17 mouse cellular contexts compared by ENCODE assay signal in genomic region chr6:135582567-135582966, GRCm38 (mm10).
DNase-seq lines count a peak whose midpoint lies in the region; ATAC-seq lines count a peak whose summit lies in the region.
"Had no signal": no experiment of that assay in that cellular context is flagged by ENCODE, and none has a peak within 500 bp of the region (broad histone marks: within the 10 kb centered on the region; RNA-seq: fewer than 3 reads in every experiment).

No protein-coding gene starts in this region.

- peak; percentile 54 for ATAC-seq in hindbrain, embryonic 16.5 days
- no peak for ATAC-seq in hindbrain, embryonic 11.5 days (ENCODE audit: low FRiP score)
- no peak for ATAC-seq in midbrain, embryonic 14.5 days (ENCODE audit: low FRiP score, low TSS enrichment)
- no peak for ATAC-seq in midbrain, embryonic 16.5 days
- no peak for ATAC-seq in liver, embryonic 11.5 days (replicated peaks; ENCODE audit: low FRiP score)
- ATAC-seq: activated CD4-positive, CD25-positive, alpha-beta regulatory T cell, adult 4 months; CD4-positive, CD25-positive, alpha-beta regulatory T cell, adult 4 months; liver, embryonic 12.5 days had no signal

- 51% methylated on average over 2 of the region's 2 CpGs for WGBS in hindbrain, embryonic 16.5 days
- WGBS in hindbrain, embryonic 11.5 days, result 54% methylated on average over 2 of the region's 2 CpGs
- 43% methylated on average over 2 of the region's 2 CpGs for WGBS in midbrain, embryonic 14.5 days
- WGBS in midbrain, embryonic 16.5 days, result 36% methylated on average over 2 of the region's 2 CpGs
- WGBS in liver, embryonic 11.5 days, result 56% methylated on average over 2 of the region's 2 CpGs

- no peak overlapping the region for H3K9ac ChIP-seq in hindbrain, embryonic 16.5 days (ENCODE audit: low read depth, low read length)
- no peak overlapping the region for H3K9ac ChIP-seq in hindbrain, embryonic 11.5 days (ENCODE audit: low read depth, low read length)
- H3K9ac ChIP-seq in midbrain, embryonic 14.5 days (replicated peaks; ENCODE audit: low read length), result no peak overlapping the region
- no peak overlapping the region for H3K9ac ChIP-seq in midbrain, embryonic 16.5 days (ENCODE audit: low read depth, low read length)
- H3K9ac ChIP-seq in liver, embryonic 11.5 days (ENCODE audit: low read depth, low read length), result no peak overlapping the region
- H3K9ac ChIP-seq: heart, embryonic 13.5 days; liver, embryonic 12.5 days had no signal

- H3K36me3 ChIP-seq in hindbrain, embryonic 16.5 days (ENCODE audit: control insufficient read depth, insufficient read depth, low read length), result no peaks in the 10 kb centered on the region
- no peaks in the 10 kb centered on the region for H3K36me3 ChIP-seq in hindbrain, embryonic 11.5 days (ENCODE audit: control insufficient read depth, insufficient read depth, low read length)
- H3K36me3 ChIP-seq in midbrain, embryonic 14.5 days (ENCODE audit: control insufficient read depth, insufficient read depth, low read length), result no peaks in the 10 kb centered on the region
- no peaks in the 10 kb centered on the region for H3K36me3 ChIP-seq in midbrain, embryonic 16.5 days (ENCODE audit: control insufficient read depth, insufficient read depth, low read length)
- H3K36me3 ChIP-seq in liver, embryonic 11.5 days (ENCODE audit: control insufficient read depth, insufficient read depth, low read length), result no peaks in the 10 kb centered on the region
- H3K36me3 ChIP-seq: heart, embryonic 13.5 days; liver, embryonic 12.5 days had no signal

- no peaks in the 10 kb centered on the region for H3K27me3 ChIP-seq in hindbrain, embryonic 16.5 days (replicated peaks; ENCODE audit: control insufficient read depth, insufficient read depth, low read length)
- no peaks in the 10 kb centered on the region for H3K27me3 ChIP-seq in hindbrain, embryonic 11.5 days (ENCODE audit: control insufficient read depth, insufficient read depth, low read length)
- no peaks in the 10 kb centered on the region for H3K27me3 ChIP-seq in midbrain, embryonic 14.5 days (ENCODE audit: control insufficient read depth, insufficient read depth, low read length)
- no peaks in the 10 kb centered on the region for H3K27me3 ChIP-seq in midbrain, embryonic 16.5 days (ENCODE audit: control insufficient read depth, insufficient read depth, low read depth, low read length)
- H3K27me3 ChIP-seq in liver, embryonic 11.5 days (replicated peaks; ENCODE audit: control insufficient read depth, insufficient read depth, low read length), result no peaks in the 10 kb centered on the region
- H3K27me3 ChIP-seq: heart, embryonic 13.5 days; liver, embryonic 12.5 days had no signal

- H3K4me1 ChIP-seq in hindbrain, embryonic 16.5 days (ENCODE audit: control insufficient read depth, insufficient read depth, low read depth, low read length), result no peaks in the 10 kb centered on the region; the same call in 1 of the 2 replicates
- H3K4me1 ChIP-seq in hindbrain, embryonic 11.5 days (replicated peaks; ENCODE audit: control insufficient read depth, insufficient read depth, low read length), result no peaks in the 10 kb centered on the region
- H3K4me1 ChIP-seq in midbrain, embryonic 14.5 days (ENCODE audit: control insufficient read depth, insufficient read depth, low read length), result peaks cover 6% of the 10 kb centered on the region; the same call in 1 of the 2 replicates
- no peaks in the 10 kb centered on the region for H3K4me1 ChIP-seq in midbrain, embryonic 16.5 days (ENCODE audit: control insufficient read depth, insufficient read depth, low read length)
- H3K4me1 ChIP-seq in liver, embryonic 11.5 days (replicated peaks; ENCODE audit: control insufficient read depth, insufficient read depth, low read length), result no peaks in the 10 kb centered on the region
- H3K4me1 ChIP-seq: heart, embryonic 13.5 days; liver, embryonic 12.5 days had no signal

- H3K4me2 ChIP-seq in hindbrain, embryonic 16.5 days (ENCODE audit: low read length), result no peak overlapping the region
- H3K4me2 ChIP-seq in hindbrain, embryonic 11.5 days (replicated peaks; ENCODE audit: low read depth, low read length), result no peak overlapping the region
- H3K4me2 ChIP-seq in midbrain, embryonic 14.5 days (ENCODE audit: low read length), result no peak overlapping the region
- H3K4me2 ChIP-seq in midbrain, embryonic 16.5 days (ENCODE audit: low read length), result no peak overlapping the region
- H3K4me2 ChIP-seq in liver, embryonic 11.5 days, result no peak overlapping the region
- H3K4me2 ChIP-seq: heart, embryonic 13.5 days; liver, embryonic 12.5 days had no signal

- H3K4me3 ChIP-seq in hindbrain, embryonic 16.5 days (ENCODE audit: low read length), result no peak overlapping the region
- H3K4me3 ChIP-seq in hindbrain, embryonic 11.5 days (ENCODE audit: low read depth, low read length), result no peak overlapping the region
- H3K4me3 ChIP-seq in midbrain, embryonic 14.5 days (replicated peaks; ENCODE audit: low read depth, low read length), result no peak overlapping the region
- no peak overlapping the region for H3K4me3 ChIP-seq in midbrain, embryonic 16.5 days (ENCODE audit: low read depth, low read length)
- no peak overlapping the region for H3K4me3 ChIP-seq in liver, embryonic 11.5 days (ENCODE audit: low read depth, low read length)
- H3K4me3 ChIP-seq: erythroblast, embryonic 14.5 days; heart, embryonic 13.5 days; liver, embryonic 12.5 days had no signal

- DNase-seq in hindbrain, embryonic 11.5 days (ENCODE audit: low spot score), result no peak
- DNase-seq in midbrain, embryonic 14.5 days, result peak; percentile 64
- peak; percentile 14 for DNase-seq in R1 (ENCODE audit: low read depth, low spot score)
- peak; percentile 68 for DNase-seq in layer of hippocampus, adult 9-11 months
- DNase-seq in liver, embryonic 11.5 days (ENCODE audit: low spot score), result no peak
- DNase-seq: adrenal gland, postnatal 36 days; cerebellum, postnatal 14 days; heart, postnatal 4 days; kidney, adult 11 months; kidney, postnatal 14 days had no signal

- no peak overlapping the region for H3K27ac ChIP-seq in hindbrain, embryonic 16.5 days (ENCODE audit: low read depth, low read length)
- H3K27ac ChIP-seq in hindbrain, embryonic 11.5 days (ENCODE audit: low read depth, low read length), result no peak overlapping the region
- no peak overlapping the region for H3K27ac ChIP-seq in midbrain, embryonic 14.5 days (replicated peaks; ENCODE audit: low read depth, low read length)
- H3K27ac ChIP-seq in midbrain, embryonic 16.5 days (ENCODE audit: low read length), result no peak overlapping the region
- no peak overlapping the region for H3K27ac ChIP-seq in liver, embryonic 11.5 days (ENCODE audit: low read depth, low read length)
- H3K27ac ChIP-seq: heart, embryonic 13.5 days; liver, embryonic 12.5 days had no signal

- no peaks in the 10 kb centered on the region for H3K9me3 ChIP-seq in hindbrain, embryonic 16.5 days (ENCODE audit: control insufficient read depth, low read length)
- no peaks in the 10 kb centered on the region for H3K9me3 ChIP-seq in hindbrain, embryonic 11.5 days (ENCODE audit: control insufficient read depth, low read length)
- no peaks in the 10 kb centered on the region for H3K9me3 ChIP-seq in midbrain, embryonic 14.5 days (ENCODE audit: control insufficient read depth, low read length)
- H3K9me3 ChIP-seq in midbrain, embryonic 16.5 days (replicated peaks; ENCODE audit: control insufficient read depth, low read length, poor library complexity, severe bottlenecking), result no peaks in the 10 kb centered on the region
- H3K9me3 ChIP-seq in liver, embryonic 11.5 days (ENCODE audit: control insufficient read depth, low read length), result no peaks in the 10 kb centered on the region
- H3K9me3 ChIP-seq: heart, embryonic 13.5 days; liver, embryonic 12.5 days had no signal

Comparison
In these comparisons a context has a peak if more than half of its experiments do, and no peak if none do; other contexts are left out.
1. DNase-seq: peak in midbrain, embryonic 14.5 days (single experiment), R1 (single experiment) and layer of hippocampus, adult 9-11 months (single experiment); none in hindbrain, embryonic 11.5 days (single experiment) and liver, embryonic 11.5 days (single experiment).